Mouse (Mus musculus) heart, embryonic 10.5 days (tissue): ENCODE results near the gene Tnip1. TPM values are rescaled to one million over a fixed set of nuclear protein-coding genes. Genes with fewer than 3 reads are reported as not detected.

Experiments used
- DNase-seq: peaks from one replicate; pipeline ENCODE4 v3.0.0-alpha.2; 2017; ENCODE audit warnings: low spot score
- H3K27ac ChIP-seq: fragments of 300-500 bp; sonication (generic); 2 replicates; pipeline ENCODE4 v1.5.1; 2016; ENCODE audit warnings: mild to moderate bottlenecking
- H3K27me3 ChIP-seq: fragments of 300-500 bp; sonication (generic); 2 replicates; pipeline ENCODE4 v1.6.1; 2016; ENCODE audit warnings: mild to moderate bottlenecking; ENCODE audit not compliant: poor library complexity, insufficient read depth, severe bottlenecking
- H3K36me3 ChIP-seq: fragments of 300-500 bp; sonication (generic); 2 replicates; pipeline ENCODE4 v1.6.1; 2016; ENCODE audit warnings: mild to moderate bottlenecking, moderate library complexity
- H3K4me1 ChIP-seq: fragments of 300-500 bp; sonication (generic); 2 replicates; pipeline ENCODE4 v1.6.1; 2016; ENCODE audit warnings: mild to moderate bottlenecking
- H3K4me3 ChIP-seq: fragments of 300-500 bp; sonication (generic); 2 replicates; pipeline ENCODE4 v1.5.1; 2016; ENCODE audit warnings: mild to moderate bottlenecking, moderate library complexity
- H3K9me3 ChIP-seq: fragments of 300-500 bp; sonication (generic); 2 replicates; pipeline ENCODE4 v1.6.1; 2016; ENCODE audit warnings: mild to moderate bottlenecking, moderate library complexity
- WGBS: fragments of 180-500 bp; shearing (Covaris S2); methylation state at CpG from one replicate; pipeline ENCODE4 v1.1.7; 2016; 5-methylcytosine and 5-hydroxymethylcytosine counted together
- polyA plus RNA-seq: library from polyadenylated mRNA; unstranded; fragments of >200 nt; fragmentation: Nextera tagmentation; extraction: Ambion mirVana; gene quantifications from 2 replicates; pipeline ENCODE4 v1.2.1, GENCODE M21; 2016

The Tnip1 gene
- polyA plus RNA-seq, 1 experiment from 2014 or later, result 22.7 TPM

- peaks cover 8% of the 10 kb centered on the region; the same call in 1 of the 2 replicates for H3K36me3 ChIP-seq
- WGBS, result 85% methylated on average over 3 of the region's 3 CpGs
- H3K4me3 ChIP-seq, result no peak overlapping the region
- no peaks in the 10 kb centered on the region for H3K27me3 ChIP-seq
- H3K27ac ChIP-seq, result no peak overlapping the region
- peaks cover 33% of the 10 kb centered on the region for H3K4me1 ChIP-seq
- DNase-seq, result no peak
- H3K9me3 ChIP-seq, result no peaks in the 10 kb centered on the region
These were observed 18.0 kb downstream of the Tnip1 start for GRCm38 (mm10) chr11:54944702-54945101.

- no peaks in the 10 kb centered on the region for H3K9me3 ChIP-seq
- 76% methylated on average over 7 of the region's 7 CpGs for WGBS
- H3K27me3 ChIP-seq, result no peaks in the 10 kb centered on the region
- H3K27ac ChIP-seq, result peak overlapping the region; percentile 24; the same call in 1 of the 2 replicates
- H3K4me1 ChIP-seq, result peaks cover 56% of the 10 kb centered on the region
- H3K36me3 ChIP-seq, result peaks cover 37% of the 10 kb centered on the region
- DNase-seq, result no peak
- H3K4me3 ChIP-seq, result no peak overlapping the region
These were observed 22.7 kb downstream of the Tnip1 start for GRCm38 (mm10) chr11:54940056-54940455.

DNA sequence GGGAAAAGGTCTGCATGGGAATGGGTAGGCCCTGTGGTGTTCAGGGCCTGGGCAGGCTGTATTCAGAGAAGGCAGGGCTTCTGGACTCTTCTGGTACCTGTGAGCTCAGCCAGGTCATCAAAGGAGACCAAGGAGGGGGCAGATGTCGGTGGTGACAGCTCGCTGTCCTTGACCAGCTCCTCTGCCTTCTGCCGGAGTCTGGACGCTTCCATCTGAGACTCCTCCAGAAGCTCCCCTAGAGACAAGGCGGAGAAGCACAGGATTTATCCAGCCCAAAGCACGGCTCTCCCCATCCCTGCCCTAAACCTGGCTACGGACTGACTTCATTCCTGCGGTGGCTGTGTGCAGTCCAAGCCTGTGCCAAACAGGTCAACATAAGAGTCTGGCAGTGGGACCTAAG, 23.2 kb downstream of the Tnip1 start:
- peak overlapping the region; percentile 24; the same call in 1 of the 2 replicates for H3K27ac ChIP-seq
- no peak for DNase-seq
- no peaks in the 10 kb centered on the region for H3K27me3 ChIP-seq
- H3K4me3 ChIP-seq, result no peak overlapping the region
- 78% methylated on average over 8 of the region's 8 CpGs for WGBS
- H3K36me3 ChIP-seq, result peaks cover 42% of the 10 kb centered on the region
- H3K4me1 ChIP-seq, result peaks cover 59% of the 10 kb centered on the region
- no peaks in the 10 kb centered on the region for H3K9me3 ChIP-seq

- 90% methylated on average over 2 of the region's 3 CpGs for WGBS
- H3K9me3 ChIP-seq, result no peaks in the 10 kb centered on the region
- H3K4me3 ChIP-seq, result no peak overlapping the region
- no peak overlapping the region for H3K27ac ChIP-seq
- no peak for DNase-seq
- no peaks in the 10 kb centered on the region for H3K27me3 ChIP-seq
- peaks cover 50% of the 10 kb centered on the region for H3K4me1 ChIP-seq
- H3K36me3 ChIP-seq, result peaks cover 68% of the 10 kb centered on the region
These were observed 26.0 kb downstream of the Tnip1 start for GRCm38 (mm10) chr11:54936771-54937140.

DNA sequence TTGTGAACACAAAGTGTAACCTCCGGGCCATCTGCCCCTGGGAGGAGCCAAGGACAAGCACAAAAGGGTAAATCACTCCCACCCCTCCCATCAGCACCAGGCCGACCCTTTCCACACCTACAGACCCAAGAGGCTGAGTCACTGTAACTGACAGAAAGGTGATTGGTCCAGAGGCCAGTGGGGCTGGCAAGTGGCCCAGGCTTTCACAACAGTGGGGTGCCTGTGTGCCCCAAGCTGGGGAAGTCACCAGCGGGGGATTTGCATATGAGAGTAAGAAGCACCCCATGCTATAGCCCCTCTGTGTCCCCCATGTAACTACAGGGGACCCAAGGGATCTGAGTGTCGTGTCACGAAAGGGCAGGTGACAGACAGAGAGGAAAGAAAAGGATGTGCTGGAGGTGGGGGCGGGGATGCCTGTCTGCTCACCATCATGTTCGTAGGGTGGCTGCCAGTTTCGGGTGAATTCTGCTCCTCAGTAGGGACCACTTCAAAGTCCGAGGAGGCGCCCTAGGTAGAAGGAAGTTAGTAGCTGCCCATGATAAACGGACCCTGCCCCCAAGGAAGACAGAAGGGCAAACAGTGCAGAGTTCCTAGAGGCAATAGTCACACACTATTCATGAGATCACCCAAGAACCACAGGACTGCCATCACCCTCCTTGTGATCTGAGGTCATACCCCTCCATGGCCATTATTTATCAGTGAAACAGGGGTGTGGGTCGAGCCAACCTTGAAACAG, 26.5 kb downstream of the Tnip1 start:
- H3K4me3 ChIP-seq, result no peak overlapping the region

GRCm38 (mm10) chr11:54934198-54934597, 28.5 kb downstream of the Tnip1 start:
- Histone ChIP-seq H3K4me3 (no peak overlapping the region), H3K36me3 (peaks cover 83% of the 10 kb centered on the region)

More for the DNA sequence above, 26.5 kb downstream of the Tnip1 start:
- DNase-seq, result no peak
- H3K27ac ChIP-seq, result peak overlapping the region; percentile 56; the same call in 1 of the 2 replicates
- no peaks in the 10 kb centered on the region for H3K9me3 ChIP-seq
- no peaks in the 10 kb centered on the region for H3K27me3 ChIP-seq
- peaks cover 73% of the 10 kb centered on the region for H3K36me3 ChIP-seq
- 25% methylated on average over 12 of the region's 12 CpGs for WGBS
- H3K4me1 ChIP-seq, result peaks cover 48% of the 10 kb centered on the region

GRCm38 (mm10) chr11:54932540-54932939, 30.2 kb downstream of the Tnip1 start:
- H3K9me3 ChIP-seq, result no peaks in the 10 kb centered on the region
- DNase-seq, result no peak
- peaks cover 36% of the 10 kb centered on the region for H3K4me1 ChIP-seq
- H3K36me3 ChIP-seq, result peaks cover 85% of the 10 kb centered on the region
- no peak overlapping the region for H3K4me3 ChIP-seq
- H3K27ac ChIP-seq, result no peak overlapping the region
- 89% methylated on average over 6 of the region's 6 CpGs for WGBS
- H3K27me3 ChIP-seq, result no peaks in the 10 kb centered on the region

More at GRCm38 (mm10) chr11:54934198-54934597, 28.5 kb downstream of the Tnip1 start:
- WGBS, result 93% methylated on average over 7 of the region's 7 CpGs
- no peak for DNase-seq
- no peaks in the 10 kb centered on the region for H3K9me3 ChIP-seq
- no peak overlapping the region for H3K27ac ChIP-seq
- H3K27me3 ChIP-seq, result no peaks in the 10 kb centered on the region
- H3K4me1 ChIP-seq, result peaks cover 36% of the 10 kb centered on the region

DNA sequence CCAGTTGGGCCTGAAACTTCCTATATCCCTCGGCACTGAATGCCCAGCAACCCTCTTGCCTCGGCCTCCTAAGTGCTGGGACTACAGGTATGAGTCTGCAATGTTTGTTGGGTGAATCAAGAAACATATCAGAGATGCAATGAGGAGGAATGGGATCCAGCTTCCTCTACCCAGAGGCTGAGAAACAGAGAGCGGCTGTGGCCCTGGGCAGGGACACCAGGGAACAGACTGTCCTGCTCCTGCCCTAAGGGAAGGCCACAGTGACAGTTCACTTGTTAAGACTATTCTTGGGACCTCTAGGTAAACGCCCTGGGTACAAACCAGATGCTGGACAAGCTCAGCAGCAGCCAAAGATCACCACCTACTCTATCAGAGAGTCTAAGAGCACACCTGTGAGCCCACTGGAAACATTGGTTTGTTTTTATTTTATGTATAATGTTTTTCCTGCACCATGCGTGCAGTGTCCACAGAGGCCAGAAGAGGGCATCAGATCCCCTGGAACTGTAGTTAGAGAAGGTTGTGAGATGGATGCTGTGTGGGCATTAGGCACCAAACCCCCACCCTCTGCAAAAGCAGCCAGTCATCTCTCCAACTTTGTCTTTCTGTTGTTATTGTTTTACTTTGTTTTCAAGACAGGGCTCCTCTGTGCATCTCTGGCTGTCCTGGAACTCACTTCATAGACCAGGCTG, 31.2 kb downstream of the Tnip1 start:
- WGBS, result 60% methylated on average over 5 of the region's 5 CpGs
- Histone ChIP-seq H3K4me3 (no peak overlapping the region), H3K9me3 (no peaks in the 10 kb centered on the region), H3K36me3 (peaks cover 86% of the 10 kb centered on the region), H3K4me1 (peaks cover 38% of the 10 kb centered on the region), H3K27ac (no peak overlapping the region), H3K27me3 (no peaks in the 10 kb centered on the region)
- no peak for DNase-seq

GRCm38 (mm10) chr11:54930318-54930979, 32.3 kb downstream of the Tnip1 start:
- H3K27ac ChIP-seq, result peak overlapping the region; percentile 26; the same call in 1 of the 2 replicates
- WGBS, result 67% methylated on average over 7 of the region's 7 CpGs
- H3K9me3 ChIP-seq, result no peaks in the 10 kb centered on the region
- H3K36me3 ChIP-seq, result peaks cover 89% of the 10 kb centered on the region
- DNase-seq, result no peak
- peaks cover 29% of the 10 kb centered on the region for H3K4me1 ChIP-seq
- H3K27me3 ChIP-seq, result no peaks in the 10 kb centered on the region
- H3K4me3 ChIP-seq, result no peak overlapping the region

- Histone ChIP-seq H3K36me3 (peaks cover 88% of the 10 kb centered on the region), H3K27ac (no peak overlapping the region; the same call in 1 of the 2 replicates), H3K9me3 (no peaks in the 10 kb centered on the region), H3K4me3 (no peak overlapping the region), H3K4me1 (peaks cover 23% of the 10 kb centered on the region), H3K27me3 (no peaks in the 10 kb centered on the region)
- no peak for DNase-seq
- 88% methylated on average over 8 of the region's 8 CpGs for WGBS
These were observed 33.0 kb downstream of the Tnip1 start for GRCm38 (mm10) chr11:54929744-54930143.

DNA sequence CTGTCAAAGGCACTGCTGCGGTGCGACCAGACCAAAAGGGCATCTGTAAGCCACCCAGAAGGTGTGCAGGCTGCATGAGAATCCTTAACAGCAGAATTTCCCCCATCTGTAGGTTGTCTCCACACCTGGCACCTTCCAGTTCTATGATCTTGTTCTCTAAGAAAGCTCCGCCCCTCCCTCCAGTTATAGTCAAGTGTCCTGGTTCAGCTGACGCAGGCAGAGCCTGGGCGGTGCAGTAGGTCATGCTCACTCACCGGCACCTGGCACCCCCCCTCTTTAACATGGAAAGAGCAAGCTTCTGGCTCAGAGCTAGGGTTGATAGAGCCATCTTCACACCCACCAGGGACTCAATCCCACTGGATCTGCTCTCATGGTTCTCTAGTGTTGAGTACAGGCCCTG, 33.4 kb downstream of the Tnip1 start:
- DNase-seq, result no peak
- Histone ChIP-seq H3K9me3 (no peaks in the 10 kb centered on the region), H3K4me3 (no peak overlapping the region), H3K36me3 (peaks cover 85% of the 10 kb centered on the region), H3K4me1 (peaks cover 25% of the 10 kb centered on the region), H3K27me3 (no peaks in the 10 kb centered on the region), H3K27ac (no peak overlapping the region; the same call in 1 of the 2 replicates)
- WGBS, result 75% methylated on average over 6 of the region's 6 CpGs

DNA sequence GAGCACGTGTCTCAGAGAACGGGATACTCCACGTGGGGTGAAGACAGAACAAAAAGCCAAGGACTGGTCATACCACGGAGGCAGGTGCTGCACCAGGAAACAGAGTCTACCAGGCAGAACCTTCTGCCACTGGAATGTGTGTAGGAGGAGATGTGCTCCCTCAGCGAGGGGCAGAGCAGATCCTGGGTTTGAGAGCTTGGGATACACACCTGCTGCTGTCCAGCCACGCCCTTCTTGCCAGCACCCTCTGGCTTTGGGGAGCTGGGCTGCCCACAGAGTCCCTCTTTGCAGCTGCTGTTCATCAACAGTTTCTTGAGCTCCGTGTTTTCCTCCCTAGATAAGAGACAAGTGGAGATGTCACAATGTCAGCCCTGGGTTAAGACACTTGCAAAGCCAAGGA, 33.8 kb downstream of the Tnip1 start:
- WGBS, result 76% methylated on average over 7 of the region's 7 CpGs
- DNase-seq, result no peak
- peaks cover 85% of the 10 kb centered on the region for H3K36me3 ChIP-seq

GRCm38 (mm10) chr11:54928219-54928618, 34.5 kb downstream of the Tnip1 start:
- no peaks in the 10 kb centered on the region for H3K9me3 ChIP-seq
- WGBS, result 77% methylated on average over 3 of the region's 3 CpGs
- H3K4me1 ChIP-seq, result peaks cover 31% of the 10 kb centered on the region
- peaks cover 84% of the 10 kb centered on the region for H3K36me3 ChIP-seq
- H3K27ac ChIP-seq, result 0 out of 2 replicates have a peak overlapping the region, but pooled peaks have one; percentile 22
- no peak overlapping the region for H3K4me3 ChIP-seq
- DNase-seq, result no peak
- H3K27me3 ChIP-seq, result no peaks in the 10 kb centered on the region

More for the DNA sequence above, 33.8 kb downstream of the Tnip1 start:
- Histone ChIP-seq H3K27ac (peak overlapping the region; percentile 19; the same call in 1 of the 2 replicates), H3K27me3 (no peaks in the 10 kb centered on the region), H3K4me1 (peaks cover 28% of the 10 kb centered on the region), H3K4me3 (no peak overlapping the region), H3K9me3 (no peaks in the 10 kb centered on the region)
